Mouse (Mus musculus): ENCODE results near the gene Xcr1.

The Xcr1 gene

GRCm38 (mm10) chr9:123835851-123836250 is 26.0 kb downstream of the Xcr1 start:
- TF ChIP-seq POU5F1 (IDR thresholded peaks at IDR 0.05; ENCODE audit: borderline replicate concordance, low read length) (no peak), CTCF (conservative IDR thresholded peaks at IDR 0.05; ENCODE audit: low read length) (no peak), NANOG (IDR thresholded peaks at IDR 0.05; ENCODE audit: borderline replicate concordance, low read length) (no peak)
- H3K4me3 ChIP-seq (replicated peaks; ENCODE audit: low read length) = no peak overlapping the region
- H3K27me3 ChIP-seq (ENCODE audit: insufficient read depth, low read length) = no peaks in the 10 kb centered on the region
- no peaks in the 10 kb centered on the region for H3K9me3 ChIP-seq (ENCODE audit: low read length)
- H3K4me1 ChIP-seq (replicated peaks; ENCODE audit: low read depth, low read length) = no peaks in the 10 kb centered on the region
- H3K36me3 ChIP-seq (ENCODE audit: insufficient read depth, low read length) = peaks cover 40% of the 10 kb centered on the region

DNA sequence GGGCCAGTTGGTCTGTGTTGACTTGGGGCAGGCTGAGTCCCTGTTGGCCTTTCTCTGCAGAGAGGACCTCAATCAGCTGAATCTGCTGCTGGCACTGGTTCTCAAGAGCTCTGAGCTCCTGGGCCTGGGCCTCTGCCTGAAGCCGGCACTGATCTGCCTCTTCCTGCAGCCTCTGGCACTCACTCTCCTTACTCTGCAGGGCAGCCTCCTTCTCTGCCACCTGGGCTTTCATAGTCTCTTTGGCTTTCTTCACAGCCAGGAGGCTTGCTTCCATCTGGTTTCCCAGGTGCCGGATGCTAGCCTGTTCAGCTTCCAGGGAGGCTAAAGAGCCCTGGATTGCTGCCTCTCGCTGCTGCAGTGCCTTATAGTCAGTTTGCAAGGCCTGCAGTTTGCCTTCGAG is 32.9 kb downstream of the Xcr1 start:
- H3K36me3 ChIP-seq (ENCODE audit: insufficient read depth, low read length) = peaks cover 61% of the 10 kb centered on the region
- H3K27me3 ChIP-seq (ENCODE audit: insufficient read depth, low read length) = no peaks in the 10 kb centered on the region
- no peaks in the 10 kb centered on the region for H3K9me3 ChIP-seq (ENCODE audit: low read length)
- H3K4me1 ChIP-seq (replicated peaks; ENCODE audit: low read depth, low read length) = no peaks in the 10 kb centered on the region
- H3K4me3 ChIP-seq (replicated peaks; ENCODE audit: low read length) = no peak overlapping the region
- TF ChIP-seq CTCF (conservative IDR thresholded peaks at IDR 0.05; ENCODE audit: low read length) = no peak
- no peak for TF ChIP-seq POU5F1 (IDR thresholded peaks at IDR 0.05; ENCODE audit: borderline replicate concordance, low read length)
- no peak for TF ChIP-seq NANOG (IDR thresholded peaks at IDR 0.05; ENCODE audit: borderline replicate concordance, low read length)

DNA sequence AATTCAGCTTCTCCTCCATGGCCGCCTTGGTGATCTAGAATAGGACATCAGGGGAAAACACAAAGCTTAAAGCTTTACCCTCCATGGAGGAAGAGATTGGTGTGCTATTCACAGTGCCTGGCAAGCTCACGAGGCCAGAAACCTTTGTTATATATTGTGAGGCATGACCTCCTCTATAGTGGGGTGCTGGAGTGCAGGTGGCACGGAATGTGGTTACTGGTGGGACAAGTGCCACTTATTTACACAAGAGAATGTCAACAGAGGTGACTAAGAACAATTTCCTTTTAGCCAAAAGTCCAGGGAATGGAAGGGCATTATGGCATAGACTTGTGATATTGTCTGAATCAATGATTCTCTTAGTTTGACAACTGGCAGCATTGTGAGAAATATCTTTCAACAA is 35.2 kb downstream of the Xcr1 start:
- no peak for TF ChIP-seq POU5F1 (IDR thresholded peaks at IDR 0.05; ENCODE audit: borderline replicate concordance, low read length)
- TF ChIP-seq CTCF (conservative IDR thresholded peaks at IDR 0.05; ENCODE audit: low read length) = no peak
- TF ChIP-seq NANOG (IDR thresholded peaks at IDR 0.05; ENCODE audit: borderline replicate concordance, low read length) = no peak
- no peak overlapping the region for H3K4me3 ChIP-seq (replicated peaks; ENCODE audit: low read length)
- no peaks in the 10 kb centered on the region for H3K4me1 ChIP-seq (replicated peaks; ENCODE audit: low read depth, low read length)
- no peaks in the 10 kb centered on the region for H3K9me3 ChIP-seq (ENCODE audit: low read length)
- peaks cover 82% of the 10 kb centered on the region for H3K36me3 ChIP-seq (ENCODE audit: insufficient read depth, low read length)
- no peaks in the 10 kb centered on the region for H3K27me3 ChIP-seq (ENCODE audit: insufficient read depth, low read length)

- H3K4me3 ChIP-seq (replicated peaks; ENCODE audit: low read length) = no peak overlapping the region
- no peaks in the 10 kb centered on the region for H3K27me3 ChIP-seq (ENCODE audit: insufficient read depth, low read length)
- peaks cover 55% of the 10 kb centered on the region for H3K36me3 ChIP-seq (ENCODE audit: insufficient read depth, low read length)
- H3K9me3 ChIP-seq (ENCODE audit: low read length) = no peaks in the 10 kb centered on the region
- TF ChIP-seq POU5F1 (IDR thresholded peaks at IDR 0.05; ENCODE audit: borderline replicate concordance, low read length) (no peak), CTCF (conservative IDR thresholded peaks at IDR 0.05; ENCODE audit: low read length) (no peak), NANOG (IDR thresholded peaks at IDR 0.05; ENCODE audit: borderline replicate concordance, low read length) (no peak)
- H3K4me1 ChIP-seq (replicated peaks; ENCODE audit: low read depth, low read length) = no peaks in the 10 kb centered on the region
Measured at GRCm38 (mm10) chr9:123818601-123819000, 43.2 kb downstream of the Xcr1 start.

GRCm38 (mm10) chr9:123815996-123816395 is 45.8 kb downstream of the Xcr1 start:
- no peaks in the 10 kb centered on the region for H3K4me1 ChIP-seq (replicated peaks; ENCODE audit: low read depth, low read length)
- no peak overlapping the region for H3K4me3 ChIP-seq (replicated peaks; ENCODE audit: low read length)
- H3K9me3 ChIP-seq (ENCODE audit: low read length) = no peaks in the 10 kb centered on the region
- no peak for TF ChIP-seq NANOG (IDR thresholded peaks at IDR 0.05; ENCODE audit: borderline replicate concordance, low read length)
- TF ChIP-seq CTCF (conservative IDR thresholded peaks at IDR 0.05; ENCODE audit: low read length) = no peak
- no peak for TF ChIP-seq POU5F1 (IDR thresholded peaks at IDR 0.05; ENCODE audit: borderline replicate concordance, low read length)
- H3K36me3 ChIP-seq (ENCODE audit: insufficient read depth, low read length) = peaks cover 41% of the 10 kb centered on the region
- H3K27me3 ChIP-seq (ENCODE audit: insufficient read depth, low read length) = no peaks in the 10 kb centered on the region

GRCm38 (mm10) chr9:123815444-123815843 is 46.4 kb downstream of the Xcr1 start:
- no peaks in the 10 kb centered on the region for H3K27me3 ChIP-seq (ENCODE audit: insufficient read depth, low read length)
- H3K4me3 ChIP-seq (replicated peaks; ENCODE audit: low read length) = no peak overlapping the region
- no peak for TF ChIP-seq CTCF (conservative IDR thresholded peaks at IDR 0.05; ENCODE audit: low read length)
- TF ChIP-seq POU5F1 (IDR thresholded peaks at IDR 0.05; ENCODE audit: borderline replicate concordance, low read length) = no peak
- no peak for TF ChIP-seq NANOG (IDR thresholded peaks at IDR 0.05; ENCODE audit: borderline replicate concordance, low read length)
- H3K9me3 ChIP-seq (ENCODE audit: low read length) = no peaks in the 10 kb centered on the region
- no peaks in the 10 kb centered on the region for H3K4me1 ChIP-seq (replicated peaks; ENCODE audit: low read depth, low read length)
- peaks cover 47% of the 10 kb centered on the region for H3K36me3 ChIP-seq (ENCODE audit: insufficient read depth, low read length)

GRCm38 (mm10) chr9:123814821-123815220 is 47.0 kb downstream of the Xcr1 start:
- Histone ChIP-seq H3K36me3 (ENCODE audit: insufficient read depth, low read length) (peaks cover 52% of the 10 kb centered on the region), H3K4me3 (replicated peaks; ENCODE audit: low read length) (no peak overlapping the region), H3K4me1 (replicated peaks; ENCODE audit: low read depth, low read length) (no peaks in the 10 kb centered on the region), H3K9me3 (ENCODE audit: low read length) (no peaks in the 10 kb centered on the region), H3K27me3 (ENCODE audit: insufficient read depth, low read length) (no peaks in the 10 kb centered on the region)
- no peak for TF ChIP-seq CTCF (conservative IDR thresholded peaks at IDR 0.05; ENCODE audit: low read length)
- no peak for TF ChIP-seq NANOG (IDR thresholded peaks at IDR 0.05; ENCODE audit: borderline replicate concordance, low read length)
- no peak for TF ChIP-seq POU5F1 (IDR thresholded peaks at IDR 0.05; ENCODE audit: borderline replicate concordance, low read length)

DNA sequence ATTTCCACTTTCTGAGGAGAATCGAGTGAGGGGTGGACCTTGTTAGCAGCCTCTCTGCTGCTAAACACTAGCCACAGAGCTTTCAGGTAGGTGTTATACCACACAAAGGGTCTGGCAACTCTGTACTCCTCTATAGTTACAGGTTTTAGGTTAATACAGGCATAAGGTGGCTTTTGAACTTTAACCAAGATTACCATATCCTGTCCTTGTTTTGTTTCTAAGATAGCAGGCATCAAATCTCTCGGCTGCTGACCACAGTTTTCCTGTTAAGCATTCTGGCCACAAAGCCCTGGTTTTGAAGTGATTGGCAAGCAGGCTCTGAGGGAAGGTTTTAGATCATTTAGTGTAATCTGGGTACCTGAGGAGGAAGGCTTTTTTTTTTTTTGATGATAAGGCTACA is 47.5 kb downstream of the Xcr1 start:
- Histone ChIP-seq H3K4me3 (replicated peaks; ENCODE audit: low read length) (no peak overlapping the region), H3K36me3 (ENCODE audit: insufficient read depth, low read length) (peaks cover 52% of the 10 kb centered on the region), H3K9me3 (ENCODE audit: low read length) (no peaks in the 10 kb centered on the region), H3K4me1 (replicated peaks; ENCODE audit: low read depth, low read length) (no peaks in the 10 kb centered on the region), H3K27me3 (ENCODE audit: insufficient read depth, low read length) (no peaks in the 10 kb centered on the region)
- no peak for TF ChIP-seq CTCF (conservative IDR thresholded peaks at IDR 0.05; ENCODE audit: low read length)
- TF ChIP-seq POU5F1 (IDR thresholded peaks at IDR 0.05; ENCODE audit: borderline replicate concordance, low read length) = no peak
- TF ChIP-seq NANOG (IDR thresholded peaks at IDR 0.05; ENCODE audit: borderline replicate concordance, low read length) = no peak

GRCm38 (mm10) chr9:123811831-123812230 is 50.0 kb downstream of the Xcr1 start:
- no peaks in the 10 kb centered on the region for H3K4me1 ChIP-seq (replicated peaks; ENCODE audit: low read depth, low read length)
- TF ChIP-seq POU5F1 (IDR thresholded peaks at IDR 0.05; ENCODE audit: borderline replicate concordance, low read length) = no peak
- no peak for TF ChIP-seq NANOG (IDR thresholded peaks at IDR 0.05; ENCODE audit: borderline replicate concordance, low read length)
- no peak for TF ChIP-seq CTCF (conservative IDR thresholded peaks at IDR 0.05; ENCODE audit: low read length)
- no peaks in the 10 kb centered on the region for H3K9me3 ChIP-seq (ENCODE audit: low read length)
- no peak overlapping the region for H3K4me3 ChIP-seq (replicated peaks; ENCODE audit: low read length)
- no peaks in the 10 kb centered on the region for H3K27me3 ChIP-seq (ENCODE audit: insufficient read depth, low read length)
- peaks cover 43% of the 10 kb centered on the region for H3K36me3 ChIP-seq (ENCODE audit: insufficient read depth, low read length)
